Mouse (Mus musculus) embryo, embryonic 11 days (tissue): ENCODE measurements at regions not wholly inside any gene's neighbourhood (a gene's known extent, or its start where the extent isn't known, plus 50 kb on each side); places are given as distances from the start of the nearest gene placed in this dataset.

ENCODE experiments used
- DNase-seq: peaks from one replicate; pipeline ENCODE4 v3.0.0-alpha.2; 2015

- DNase-seq, result no peak
Measured at GRCm38 (mm10) chr12:16135602-16136213, 319.0 kb upstream of the Trib2 start.

- no peak for DNase-seq
Measured at GRCm38 (mm10) chr12:16134446-16134845, 317.7 kb upstream of the Trib2 start.

- no peak for DNase-seq
Measured at GRCm38 (mm10) chr12:16133253-16133652, 316.5 kb upstream of the Trib2 start.

DNA sequence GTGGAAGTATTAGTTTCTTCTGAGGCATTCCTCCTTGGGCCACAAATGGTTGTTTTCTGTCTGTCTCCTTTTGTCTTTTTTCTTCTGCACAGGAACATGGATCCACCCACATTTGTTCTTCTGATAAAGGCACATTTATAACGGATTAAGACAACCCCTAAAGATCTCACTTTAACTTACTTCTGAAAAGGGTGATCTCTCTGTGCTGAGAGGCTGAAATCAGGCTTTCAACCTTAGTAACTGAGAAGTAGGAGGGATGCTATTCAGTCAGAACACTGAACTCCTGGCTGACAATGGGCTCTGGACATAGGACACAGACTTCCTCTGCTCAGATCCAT lies 315.0 kb upstream of the Trib2 start:
- no peak for DNase-seq

DNA sequence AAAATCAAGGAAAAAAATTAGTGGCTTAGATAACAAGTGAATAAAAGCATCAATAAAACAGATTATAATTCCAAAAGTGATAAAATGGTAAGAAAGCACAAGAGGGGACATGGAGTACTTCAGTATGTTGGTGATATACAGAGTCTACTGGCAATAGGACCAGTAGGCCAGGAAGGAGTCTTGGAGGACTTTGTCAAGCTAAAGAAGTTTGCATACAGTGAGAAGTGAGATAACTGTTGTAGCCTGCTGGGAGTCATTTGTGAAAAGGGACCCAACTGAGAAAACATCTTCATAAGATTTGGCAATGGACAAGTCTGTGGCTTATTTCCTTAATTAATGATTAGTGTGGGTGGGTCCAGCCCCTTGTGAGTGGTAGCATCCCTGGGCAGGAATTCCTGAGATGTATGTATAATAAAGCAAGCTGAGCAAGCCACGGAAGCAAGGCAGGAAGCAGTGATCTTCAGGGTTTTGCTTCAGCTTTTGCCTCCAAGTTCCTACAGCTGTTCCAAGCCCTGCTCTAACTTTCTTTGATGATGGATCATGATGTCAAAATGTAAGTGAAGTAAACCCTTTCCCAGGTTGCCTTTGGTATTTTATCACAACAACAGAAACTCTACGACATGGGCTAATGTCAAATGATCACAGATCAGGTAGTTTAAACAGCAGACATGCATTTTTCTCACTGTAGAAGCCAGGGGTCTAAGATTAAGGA lies 314.5 kb upstream of the Trib2 start:
- DNase-seq, result no peak

DNA sequence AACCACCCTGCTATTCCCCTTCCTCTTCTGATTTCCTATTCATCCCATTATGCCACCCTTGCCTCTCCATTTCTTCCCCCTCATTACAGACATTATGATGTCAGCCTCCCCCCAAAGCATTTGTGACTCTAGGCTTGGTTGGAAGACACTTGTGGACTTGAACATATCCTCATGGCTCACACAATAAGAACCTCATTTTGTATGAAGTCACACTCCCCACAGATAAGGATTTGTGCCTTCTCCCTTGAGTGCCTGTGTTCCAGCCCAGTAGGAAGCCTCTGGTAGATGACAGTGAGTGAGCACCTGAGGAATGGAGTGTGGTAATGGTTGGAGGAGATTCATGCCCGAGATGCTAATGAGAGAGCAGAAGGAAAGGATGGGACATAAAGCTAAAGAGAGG lies 313.9 kb upstream of the Trib2 start:
- no peak for DNase-seq

DNA sequence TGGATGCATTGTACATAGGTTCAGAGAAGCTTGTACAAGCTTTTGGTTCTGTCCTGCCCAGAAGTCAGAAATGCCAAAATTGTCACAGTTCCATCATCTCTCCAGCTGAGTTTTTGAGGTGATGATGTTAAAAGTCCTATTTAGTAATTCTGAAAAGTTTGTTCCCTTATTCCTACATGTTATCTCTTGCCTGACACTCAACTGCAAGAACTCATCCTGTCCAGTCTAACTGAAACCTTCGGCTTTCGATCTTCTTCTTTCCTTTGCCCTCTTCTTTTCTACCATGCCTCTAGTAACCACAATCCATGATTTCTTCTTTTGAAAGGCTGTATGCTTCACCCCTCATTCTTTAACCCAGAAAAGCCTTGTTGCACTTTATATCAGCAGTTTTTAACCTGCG lies 313.2 kb upstream of the Trib2 start:
- no peak for DNase-seq

DNA sequence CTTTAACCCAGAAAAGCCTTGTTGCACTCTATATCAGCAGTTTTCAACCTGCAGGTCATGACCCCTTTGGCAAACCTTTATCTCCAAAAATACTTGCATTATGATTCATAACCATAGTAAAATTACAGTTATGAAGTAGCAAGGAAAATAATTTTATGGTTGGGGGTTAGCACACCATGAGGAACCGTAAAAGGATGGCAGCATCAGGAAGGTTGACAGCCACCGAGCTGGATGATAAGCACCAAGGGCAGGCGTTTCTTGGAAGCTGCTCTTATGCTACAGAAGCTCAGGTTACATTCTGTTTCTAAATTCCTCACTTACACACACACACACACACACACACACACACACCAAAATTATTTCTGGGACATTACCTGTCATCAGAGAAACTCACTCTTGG lies 312.5 kb upstream of the Trib2 start:
- no peak for DNase-seq

DNA sequence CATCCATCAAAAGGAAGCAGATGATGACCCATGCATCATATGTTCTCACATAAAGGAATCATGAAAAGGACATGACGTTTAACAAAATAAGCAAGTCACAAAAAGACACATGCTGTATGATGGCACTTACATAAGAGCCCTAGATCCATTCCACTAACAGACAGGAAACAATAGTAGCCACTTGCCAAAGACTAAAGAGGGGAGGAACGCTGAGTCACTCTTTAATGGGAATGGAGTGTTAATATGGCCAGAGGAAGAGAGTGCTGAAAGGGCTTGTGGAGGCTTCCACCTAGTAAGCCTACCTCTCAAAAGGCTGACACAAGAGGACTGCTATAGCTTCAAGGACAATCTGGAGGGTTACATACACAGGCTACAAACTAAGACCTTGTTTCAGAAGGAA lies 308.2 kb upstream of the Trib2 start:
- DNase-seq, result no peak

GRCm38 (mm10) chr12:16122353-16123127 lies 305.8 kb upstream of the Trib2 start:
- DNase-seq, result no peak

DNA sequence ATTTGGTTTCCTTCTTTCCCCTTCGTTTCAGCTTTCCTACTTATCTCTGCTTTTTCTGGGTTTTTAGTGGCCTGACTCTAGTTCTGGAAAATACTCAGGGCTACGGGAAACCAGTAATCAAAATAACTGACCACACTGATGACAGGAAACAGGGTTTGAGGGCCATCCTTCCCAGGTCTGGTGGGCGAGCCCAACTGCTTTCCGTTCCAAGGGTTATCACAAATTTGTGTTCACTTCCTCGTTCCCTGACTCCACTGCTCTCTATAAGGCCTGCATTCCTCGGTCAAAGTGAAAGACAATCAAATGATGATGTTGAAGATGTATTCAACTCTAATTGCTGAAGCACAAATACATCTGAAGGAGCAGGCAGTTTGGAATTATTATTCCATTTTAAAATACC lies 305.1 kb upstream of the Trib2 start:
- DNase-seq, result no peak

DNA sequence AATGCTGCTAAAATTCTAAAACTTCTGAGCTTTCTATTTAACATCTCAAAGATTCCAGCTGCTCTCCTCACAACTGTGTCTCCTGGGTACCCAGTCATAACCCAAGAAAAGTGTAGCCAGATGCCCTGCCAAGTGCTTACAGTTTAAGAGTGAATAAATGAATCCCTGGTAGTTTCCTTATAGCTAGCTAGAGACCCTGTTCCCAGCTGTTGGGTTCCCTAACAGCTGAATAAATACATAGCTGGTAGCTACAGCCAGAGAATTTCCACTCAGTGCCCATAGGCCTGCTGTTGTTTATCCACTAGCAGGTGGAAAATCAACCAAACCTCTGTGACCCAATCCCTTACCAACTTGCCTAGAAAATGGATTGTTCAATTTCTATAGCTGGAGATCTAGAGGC lies 302.0 kb upstream of the Trib2 start:
- no peak for DNase-seq

GRCm38 (mm10) chr12:16106946-16107345 lies 290.2 kb upstream of the Trib2 start:
- no peak for DNase-seq

DNA sequence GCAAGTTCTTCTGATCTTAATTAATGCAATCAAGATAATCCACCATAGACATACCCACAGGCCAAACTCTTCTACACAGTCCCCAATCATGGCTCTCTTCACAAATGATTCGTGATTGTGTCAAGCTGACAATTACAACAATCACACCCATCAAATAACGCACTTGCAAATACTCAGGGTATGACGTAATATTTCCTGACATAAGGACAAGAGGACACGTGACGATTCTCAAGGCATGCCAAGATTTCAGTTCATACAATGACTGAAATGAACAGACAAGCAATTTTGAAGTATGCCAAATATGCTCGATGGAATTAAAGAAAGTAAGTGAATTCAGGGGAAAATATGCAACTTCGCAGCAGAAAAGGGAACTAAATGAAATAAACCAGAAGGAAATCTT lies 282.1 kb upstream of the Trib2 start:
- DNase-seq, result no peak

- DNase-seq, result no peak
Measured at GRCm38 (mm10) chr12:16092643-16093042, 275.9 kb upstream of the Trib2 start.

DNA sequence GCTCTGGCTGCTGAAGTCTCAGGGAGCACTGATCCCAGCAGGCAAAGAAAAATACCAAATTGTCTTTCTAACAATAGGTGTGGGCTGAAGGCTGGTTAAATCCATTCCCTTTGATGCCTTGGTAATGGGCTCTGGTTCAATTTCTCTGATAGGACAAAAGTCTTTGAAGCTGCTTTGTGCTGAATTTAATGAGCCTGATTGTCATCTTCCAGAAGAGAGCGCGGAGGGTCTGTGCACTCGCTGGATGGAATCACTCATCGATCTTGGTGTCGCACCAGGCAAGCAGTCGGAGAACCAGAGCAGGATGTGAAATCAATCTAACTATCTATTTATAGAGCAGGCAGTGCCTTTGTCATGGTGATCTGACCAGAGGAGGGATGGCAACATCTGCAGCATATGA lies 274.6 kb upstream of the Trib2 start:
- DNase-seq, result peak; percentile 27

DNA sequence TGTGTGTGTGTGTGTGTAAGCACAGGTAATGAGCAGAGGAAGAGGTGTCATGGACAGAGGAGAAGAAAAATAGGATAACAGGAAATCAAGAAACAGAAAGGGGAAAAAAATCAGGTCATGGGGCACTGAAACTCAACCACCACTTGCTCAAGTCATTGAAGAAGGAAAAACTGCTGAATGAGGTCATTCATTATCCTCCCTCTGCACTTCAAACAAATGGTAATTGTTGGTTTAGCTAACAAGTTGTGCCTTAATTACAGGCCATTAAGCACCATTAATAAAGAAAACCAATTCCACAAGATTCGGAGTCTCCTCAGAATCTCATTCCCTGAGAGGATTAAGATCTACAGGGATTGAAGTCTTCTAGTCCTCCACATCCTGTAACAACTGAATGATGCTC lies 266.5 kb upstream of the Trib2 start:
- DNase-seq, result no peak

GRCm38 (mm10) chr12:16077215-16077614 lies 260.5 kb upstream of the Trib2 start:
- no peak for DNase-seq

DNA sequence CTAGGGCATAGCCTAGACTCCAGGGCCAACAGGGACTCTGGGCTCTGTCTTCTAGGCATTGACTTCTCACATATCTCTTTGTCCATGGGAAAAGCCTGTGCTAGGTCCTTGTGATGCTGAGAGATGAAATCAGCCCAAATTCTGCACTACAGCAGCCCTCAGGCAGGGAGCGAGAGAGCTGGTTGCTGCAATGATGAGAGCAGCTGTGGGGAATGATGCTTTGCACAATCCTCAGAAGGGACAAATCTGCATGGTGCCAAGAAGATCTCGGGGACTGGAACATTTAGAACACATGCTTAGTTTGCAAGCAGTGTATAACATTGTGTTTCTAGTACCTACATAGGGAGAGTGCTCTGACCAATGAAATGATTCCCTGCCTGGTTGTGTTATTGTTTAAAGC lies 259.2 kb upstream of the Trib2 start:
- no peak for DNase-seq

GRCm38 (mm10) chr12:16068940-16069339 lies 252.2 kb upstream of the Trib2 start:
- DNase-seq, result no peak

GRCm38 (mm10) chr12:16062689-16063088 lies 246.0 kb upstream of the Trib2 start:
- no peak for DNase-seq

- DNase-seq, result no peak
Measured at GRCm38 (mm10) chr12:16060461-16060860, 243.7 kb upstream of the Trib2 start.

DNA sequence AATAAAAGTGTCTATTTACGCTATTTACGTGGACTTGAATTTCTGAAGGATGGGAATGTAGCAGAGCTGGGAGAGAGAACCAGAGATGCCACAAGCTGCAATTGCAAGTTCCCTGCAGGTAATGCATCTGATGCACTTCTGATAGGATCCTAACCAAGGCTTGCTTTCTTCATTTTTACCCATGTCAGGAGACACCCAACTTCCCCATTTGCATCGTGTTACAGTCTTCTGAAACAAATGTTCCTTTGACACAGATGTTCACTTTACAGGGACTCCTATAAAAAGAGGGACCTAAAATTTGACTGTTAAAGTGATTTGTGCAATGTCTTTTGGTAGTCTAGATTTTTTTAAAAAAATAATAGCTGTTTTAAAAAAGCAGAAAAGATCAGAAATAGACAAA lies 241.5 kb upstream of the Trib2 start:
- DNase-seq, result no peak

DNA sequence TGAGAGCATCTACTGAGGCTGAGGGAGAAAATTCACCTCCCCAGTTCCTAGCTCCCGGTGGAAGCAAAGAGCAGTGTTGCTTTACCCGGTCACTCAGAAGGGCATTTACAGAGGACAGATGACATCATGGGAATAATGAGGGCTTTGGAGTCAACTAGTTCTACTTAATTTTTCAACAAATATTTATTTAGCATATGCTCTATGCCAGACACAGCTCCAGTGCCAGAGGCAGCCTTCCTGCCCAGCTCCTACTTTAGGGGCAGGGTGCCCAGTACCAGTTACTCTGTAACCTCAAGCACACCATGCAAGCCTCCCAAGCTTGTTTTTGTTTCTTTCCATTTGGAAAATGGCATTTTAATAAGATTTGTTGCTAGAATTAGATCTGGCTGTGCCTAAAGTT lies 240.1 kb upstream of the Trib2 start:
- DNase-seq, result no peak
